Mouse (Mus musculus) layer of hippocampus, adult 8-10 months (tissue): ENCODE measurements around the gene Ugt1a6b. TPM values are rescaled to one million over a fixed set of nuclear protein-coding genes. Genes with fewer than 3 reads are reported as not detected.

Experiments
- DNase-seq, 2 experiments: peaks; one replicate each; pipeline ENCODE4 v3.0.0; 2022; ENCODE audit warnings: low spot score in 2 of 2
- total RNA-seq, 4 experiments: library from RNA; stranded (reverse); gene quantifications; 2 replicates each; pipeline ENCODE4 v1.2.4; 2022

Gene Ugt1a6b
- total RNA-seq, 4 experiments from 2014 or later, result 0.34 TPM; not detected in 2

DNA sequence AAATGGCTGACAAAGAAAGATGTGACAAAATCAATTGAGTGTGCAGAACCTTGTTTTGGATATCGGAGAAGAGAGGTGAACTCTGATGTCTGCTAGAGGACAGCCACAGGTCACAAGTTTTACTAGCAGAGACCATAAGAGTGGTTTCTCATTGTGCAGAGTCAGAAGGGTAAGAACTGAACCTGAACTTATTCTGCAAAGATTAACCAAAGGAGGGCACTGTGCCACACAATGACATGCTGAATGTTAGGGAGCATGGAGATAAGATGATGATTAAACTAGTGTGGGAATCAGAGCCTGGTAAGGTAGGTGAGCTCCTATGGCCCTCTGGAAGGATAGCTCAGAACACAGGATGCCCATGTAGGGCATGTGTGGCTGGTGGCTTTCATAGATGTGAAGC, 92.6 kb downstream of the Ugt1a6b start:
- no peak for DNase-seq

DNA sequence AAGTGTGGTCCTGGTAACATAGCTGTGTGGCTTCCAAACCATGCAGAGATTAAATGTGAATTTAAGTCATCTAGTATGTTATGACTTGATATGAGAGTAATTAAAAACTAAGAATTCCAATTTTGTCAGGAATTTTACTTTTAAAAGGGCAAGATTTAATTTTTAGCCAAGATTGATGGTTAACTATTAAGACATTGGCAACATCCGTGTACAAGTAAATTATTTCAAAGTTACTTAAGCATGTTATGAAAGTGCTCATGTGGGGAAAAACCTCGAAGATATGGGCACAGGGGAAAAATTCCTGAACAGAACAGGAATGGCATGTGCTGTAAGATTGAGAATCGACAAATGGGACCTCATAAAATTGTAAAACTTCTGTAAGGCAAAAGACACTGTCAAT, 94.4 kb downstream of the Ugt1a6b start:
- DNase-seq, result no peak

DNA sequence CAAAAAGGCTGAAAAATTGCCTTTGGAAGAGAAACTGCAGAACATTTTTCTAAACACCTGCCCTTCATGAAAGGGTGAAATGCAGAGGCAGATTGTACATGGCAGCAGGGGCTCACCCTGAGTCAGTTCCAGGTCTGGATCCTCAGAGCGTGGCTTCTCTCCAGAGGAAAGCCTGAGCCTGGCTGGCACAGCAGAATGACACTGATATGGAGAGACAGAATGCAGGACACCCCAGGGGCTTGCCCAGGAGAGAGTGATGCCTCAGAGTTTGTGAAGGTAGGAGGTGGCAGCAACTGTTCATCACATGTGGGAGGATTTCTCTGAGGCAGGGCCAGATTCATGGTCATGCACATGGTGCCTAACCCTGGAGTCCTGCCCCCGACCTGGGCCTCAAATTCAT, 96.9 kb downstream of the Ugt1a6b start:
- DNase-seq, result no peak

DNA sequence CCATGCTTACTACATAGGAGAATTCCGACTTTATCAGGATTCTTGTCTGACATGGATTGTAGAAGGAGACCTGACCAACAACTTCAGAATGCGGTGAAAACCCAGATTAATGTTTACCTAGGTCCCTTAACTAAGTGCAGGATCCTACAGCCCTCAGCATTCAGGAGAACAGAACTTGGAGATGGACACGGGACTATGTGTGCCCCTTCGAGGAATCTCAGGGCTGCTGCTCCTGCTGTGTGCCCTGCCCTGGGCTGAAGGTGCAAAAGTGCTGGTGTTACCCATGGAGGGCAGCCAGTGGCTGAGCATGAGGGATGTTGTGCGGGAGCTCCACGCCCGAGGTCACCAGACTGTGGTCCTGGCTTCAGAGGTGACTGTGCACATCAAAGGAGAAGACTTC, 97.4 kb downstream of the Ugt1a6b start, which contains the start of gene Ugt1a2:
Ugt1a2 (plus strand) TSS at position 146 of the 400 bp plus-strand sequence.
- no peak for DNase-seq

DNA sequence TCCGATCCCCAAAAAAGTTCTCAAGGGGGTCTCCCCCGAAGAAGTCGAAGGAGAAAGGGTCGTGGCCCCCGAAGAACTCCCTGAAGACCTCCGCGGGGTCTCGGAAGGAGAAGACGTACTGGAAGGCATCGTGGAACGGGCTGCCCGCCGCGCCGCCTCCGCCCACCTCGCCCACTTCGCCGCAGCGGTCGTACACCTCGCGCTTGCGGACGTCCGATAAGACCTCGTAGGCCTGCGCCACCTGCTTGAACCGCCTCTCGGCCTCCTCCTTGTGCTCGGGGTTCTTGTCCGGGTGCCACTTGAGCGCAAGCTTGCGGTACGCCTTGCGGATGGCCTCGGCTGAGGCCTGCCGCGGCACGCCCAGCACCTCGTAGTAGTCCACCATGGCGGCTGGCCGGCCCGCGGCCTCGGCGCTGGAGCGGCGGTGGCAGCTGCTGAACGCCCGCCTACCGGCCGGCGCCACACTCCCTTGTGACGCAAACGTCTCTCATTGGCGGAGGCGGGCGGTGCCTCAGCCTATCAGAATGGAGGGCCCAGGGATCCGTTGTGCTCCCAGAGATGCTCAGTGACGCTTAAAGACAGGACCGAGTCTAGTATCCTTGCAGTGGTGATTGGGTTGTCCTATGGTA, 102.4 kb downstream of the Ugt1a6b start, which contains the start of gene Dnajb3:
Dnajb3 (minus strand) TSS at position 489 of the 629 bp plus-strand sequence.
- DNase-seq, result peak; percentile 78 to 82

DNA sequence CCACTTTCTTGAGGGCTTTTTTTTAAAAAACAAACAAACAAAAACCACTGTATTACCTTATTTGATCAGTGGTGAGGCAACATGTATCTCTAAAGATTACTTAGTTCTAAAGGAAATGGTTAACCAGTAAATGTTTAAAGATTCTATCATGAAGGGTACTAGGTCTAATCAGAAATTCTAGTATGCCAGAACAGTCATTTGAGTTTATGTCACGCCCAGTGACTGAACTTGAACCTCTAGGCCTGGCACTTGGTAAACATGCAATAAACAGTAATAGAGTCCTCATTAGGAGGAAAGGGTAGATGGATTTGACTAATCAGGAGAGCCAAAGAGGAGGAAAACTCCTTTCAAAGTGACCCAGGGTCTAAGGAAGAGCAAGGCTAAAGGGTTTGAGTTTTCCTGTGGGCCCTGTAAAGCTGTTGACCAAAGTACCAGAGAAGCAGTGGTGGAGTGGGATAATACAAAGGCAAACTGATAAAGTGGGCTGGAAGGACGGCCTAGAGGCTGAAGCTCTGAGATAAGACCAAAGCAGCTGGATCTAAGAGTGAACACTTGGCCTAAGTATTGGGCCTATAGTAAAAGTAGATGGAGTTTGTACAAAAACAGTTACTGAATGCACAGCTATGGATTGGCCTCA, 103.9 kb downstream of the Ugt1a6b start:
- DNase-seq, result no peak

DNA sequence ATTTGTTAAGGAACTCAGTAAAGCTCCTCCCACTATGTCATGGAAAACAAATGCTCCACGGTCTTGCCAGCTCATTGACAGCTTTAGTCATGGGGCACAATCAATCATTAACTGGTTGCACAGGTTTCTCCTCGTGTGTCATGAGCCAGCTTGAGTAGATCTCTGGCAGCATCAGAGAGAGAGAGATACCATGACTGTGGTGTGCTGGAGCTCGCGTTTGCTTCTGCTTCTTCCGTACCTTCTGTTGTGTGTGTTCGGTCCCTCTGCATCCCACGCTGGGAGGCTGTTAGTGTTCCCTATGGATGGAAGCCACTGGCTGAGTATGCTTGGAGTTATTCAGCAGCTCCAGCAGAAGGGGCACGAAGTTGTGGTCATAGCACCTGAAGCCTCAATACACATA, 108.8 kb downstream of the Ugt1a6b start, which contains the start of gene Ugt1a1:
Ugt1a1 (plus strand) TSS at position 148 of the 400 bp plus-strand sequence.
- DNase-seq, result no peak

DNA sequence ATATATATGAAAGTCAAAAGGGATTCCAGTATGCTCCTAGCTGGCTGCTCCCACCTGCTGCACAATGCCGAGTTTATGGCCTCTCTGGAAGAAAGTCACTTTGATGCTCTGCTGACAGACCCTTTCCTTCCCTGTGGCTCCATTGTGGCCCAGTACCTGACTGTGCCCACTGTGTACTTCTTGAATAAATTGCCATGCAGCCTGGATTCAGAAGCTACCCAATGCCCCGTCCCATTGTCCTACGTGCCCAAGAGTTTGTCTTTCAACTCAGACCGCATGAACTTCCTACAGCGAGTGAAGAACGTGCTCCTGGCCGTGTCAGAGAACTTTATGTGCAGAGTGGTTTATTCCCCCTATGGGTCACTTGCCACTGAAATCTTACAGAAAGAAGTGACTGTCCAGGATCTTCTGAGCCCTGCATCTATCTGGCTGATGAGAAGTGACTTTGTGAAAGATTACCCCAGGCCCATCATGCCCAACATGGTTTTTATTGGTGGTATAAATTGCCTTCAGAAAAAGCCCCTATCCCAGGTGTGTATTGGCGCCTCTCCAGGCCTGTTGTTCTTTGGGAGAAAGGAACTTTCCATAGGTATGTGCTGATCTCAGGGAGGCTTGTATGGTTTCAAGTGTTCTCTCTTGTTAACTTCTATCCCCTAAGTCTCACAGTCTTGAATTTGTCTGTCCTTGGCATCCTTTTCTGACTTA, 109.4 kb downstream of the Ugt1a6b start:
- no peak for DNase-seq

DNA sequence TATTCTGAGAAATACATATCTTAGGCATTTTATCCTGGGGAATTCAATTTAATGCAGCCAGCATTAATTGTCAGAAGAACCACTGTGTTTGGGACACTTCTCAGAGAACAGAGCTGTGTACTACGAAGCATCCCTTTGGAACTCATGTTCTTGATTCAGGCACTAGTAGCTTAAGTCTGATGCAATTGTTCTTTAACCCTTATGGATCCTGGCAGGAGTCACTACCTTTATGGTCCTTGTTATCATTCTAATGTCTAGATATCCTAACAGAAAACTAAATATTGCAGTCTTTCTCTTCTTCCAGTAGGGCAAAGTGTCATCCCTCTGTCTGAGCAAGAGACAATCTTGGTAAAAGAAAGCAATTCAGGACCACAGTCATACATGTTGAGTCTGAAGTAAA, 110.0 kb downstream of the Ugt1a6b start:
- DNase-seq, result no peak

DNA sequence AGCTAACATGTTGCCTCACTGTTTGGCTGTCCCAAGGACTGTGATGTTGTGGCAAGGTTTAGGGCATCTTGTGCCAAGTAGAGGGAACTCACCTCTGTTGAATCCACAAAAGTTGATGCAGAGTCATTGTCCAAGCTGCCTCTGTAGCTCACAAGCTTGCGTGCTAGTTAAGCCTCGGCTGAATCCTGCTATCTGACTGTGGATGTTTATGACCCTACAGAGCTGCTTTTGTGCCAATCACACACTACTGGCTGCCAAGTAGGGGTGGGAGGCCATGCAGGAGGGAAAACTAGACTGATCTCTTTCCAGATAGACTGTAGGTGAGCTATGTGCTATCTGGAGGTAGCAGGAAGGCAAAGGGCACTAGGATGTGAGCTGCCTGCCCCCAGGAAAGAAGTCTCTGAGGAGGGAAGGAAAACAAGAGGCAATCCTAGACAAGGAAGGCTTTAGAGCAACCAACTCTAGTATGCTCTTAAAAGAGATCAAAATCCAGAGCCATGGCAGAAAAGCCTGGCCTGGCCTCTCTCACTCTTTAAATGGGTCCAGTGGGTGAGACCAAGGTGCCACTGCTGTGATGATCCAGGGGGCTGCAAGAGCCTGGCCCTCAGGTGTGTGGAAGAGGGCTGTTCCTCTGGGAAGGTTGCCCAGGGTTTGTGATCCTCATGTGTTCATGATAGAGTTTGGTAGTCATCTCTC, 110.9 kb downstream of the Ugt1a6b start:
- no peak for DNase-seq

DNA sequence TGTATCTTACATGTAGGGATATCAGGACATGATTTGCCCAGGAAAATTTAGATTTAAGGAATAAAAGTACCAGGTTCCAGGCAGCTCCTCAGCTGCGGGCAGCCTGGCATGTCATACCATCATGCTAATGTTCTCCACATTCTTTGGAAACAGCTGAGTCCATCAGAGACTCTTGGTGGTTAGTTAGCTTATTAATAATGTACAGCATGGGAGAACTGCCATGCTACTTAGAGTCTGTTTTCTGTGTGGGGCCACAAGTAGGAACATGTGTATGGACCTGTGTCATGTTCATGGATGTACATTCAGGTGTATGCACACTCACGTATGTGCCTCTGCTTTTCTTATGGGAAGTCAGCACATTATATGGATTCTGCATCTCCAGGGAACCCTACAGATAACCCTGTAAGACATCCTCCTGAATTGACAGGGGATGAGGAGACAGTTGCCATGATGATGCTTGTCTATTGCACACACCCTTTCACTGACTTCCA, 111.5 kb downstream of the Ugt1a6b start:
- DNase-seq, result peak in 1 of 2 experiments; percentile 5

DNA sequence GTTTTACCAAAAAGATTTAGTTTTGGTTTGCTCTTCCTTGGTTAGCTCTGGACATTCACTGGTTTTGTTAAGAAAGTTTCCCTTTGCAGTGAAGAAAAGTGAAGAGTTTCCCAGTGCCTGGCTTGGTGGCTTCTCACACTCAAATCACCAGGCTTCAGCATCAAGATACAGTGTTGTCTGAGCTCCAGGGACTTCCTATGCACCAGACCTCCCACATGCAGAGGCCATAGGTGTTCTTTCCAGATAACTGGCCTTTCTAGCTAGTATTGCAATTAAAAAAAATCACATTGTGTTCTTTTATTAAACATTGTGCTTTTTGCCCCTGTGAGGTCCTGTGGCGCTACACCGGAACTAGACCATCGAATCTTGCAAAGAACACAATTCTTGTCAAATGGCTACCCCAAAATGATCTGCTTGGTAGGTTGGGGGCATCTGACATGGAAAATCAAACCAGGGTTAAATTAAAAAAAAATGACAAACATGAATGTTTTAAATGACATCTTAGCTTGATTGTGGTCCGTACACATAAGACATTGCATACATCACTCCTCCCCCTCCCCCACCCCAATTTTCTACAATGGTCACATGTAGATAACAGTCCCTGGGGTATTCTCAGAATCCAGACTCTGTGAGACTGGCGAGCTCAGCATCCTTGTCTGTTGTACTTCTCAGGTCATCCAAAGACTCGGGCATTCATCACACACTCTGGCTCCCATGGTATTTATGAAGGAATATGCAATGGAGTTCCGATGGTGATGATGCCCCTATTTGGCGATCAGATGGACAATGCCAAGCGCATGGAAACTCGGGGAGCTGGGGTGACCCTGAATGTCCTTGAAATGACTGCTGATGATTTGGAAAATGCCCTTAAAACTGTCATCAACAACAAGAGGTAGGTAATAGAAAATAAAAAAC, 112.7 kb downstream of the Ugt1a6b start:
- DNase-seq, result no peak

DNA sequence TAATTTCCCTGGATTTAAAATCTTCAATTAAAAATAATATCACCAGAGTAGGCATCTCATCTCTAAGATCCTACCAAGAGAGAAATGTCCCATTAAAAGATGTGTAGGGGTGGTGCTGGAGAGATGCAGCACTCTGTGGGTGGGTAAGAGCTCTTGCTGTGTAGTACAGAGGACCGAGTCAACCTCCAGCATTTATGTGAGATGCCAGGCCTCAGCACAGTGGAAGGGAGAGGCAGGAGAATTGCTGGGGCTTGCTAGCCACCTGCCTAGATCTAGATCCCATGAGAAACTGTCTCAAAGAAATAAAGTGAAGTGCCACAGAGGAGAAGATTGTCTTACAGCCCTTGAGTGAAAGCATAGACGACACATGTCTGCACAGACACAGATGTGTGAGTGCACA, 113.5 kb downstream of the Ugt1a6b start:
- no peak for DNase-seq

DNA sequence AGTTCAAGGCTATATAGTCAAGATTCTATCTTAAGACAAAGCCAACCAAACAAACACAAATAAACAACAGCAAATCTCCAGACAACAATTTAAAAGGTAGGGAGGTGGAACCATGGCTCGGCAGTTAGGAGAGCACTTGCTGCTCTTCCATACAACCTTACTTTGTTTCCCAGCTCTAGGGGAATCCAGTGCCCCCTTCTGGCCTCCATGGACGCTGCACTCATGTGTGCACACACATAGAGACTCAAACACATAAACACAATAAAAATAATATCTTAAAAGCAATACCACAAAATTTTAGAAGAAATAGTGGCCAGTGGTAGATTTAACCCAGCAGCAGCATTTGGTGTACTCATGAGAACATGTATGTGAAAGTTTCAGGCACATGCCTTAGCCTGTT, 114.1 kb downstream of the Ugt1a6b start:
- no peak for DNase-seq

DNA sequence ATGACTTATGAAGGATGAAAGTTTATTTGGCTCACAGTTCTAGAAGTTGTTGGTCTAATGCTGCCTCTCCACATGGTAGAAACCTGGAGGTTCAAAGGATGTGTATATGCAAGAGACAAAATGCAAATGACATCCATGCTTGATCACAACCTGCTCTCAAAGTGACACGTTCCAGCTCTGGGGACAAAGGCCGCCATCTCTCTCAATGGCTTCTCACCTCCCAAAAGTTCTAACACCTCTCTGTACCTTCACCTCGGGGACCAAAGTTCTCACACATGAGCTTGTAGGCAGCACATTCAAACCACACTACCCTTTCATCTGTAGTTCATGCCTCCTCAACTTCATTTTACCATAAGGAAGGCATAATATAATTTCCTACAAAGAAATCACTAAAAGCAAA, 114.5 kb downstream of the Ugt1a6b start:
- no peak for DNase-seq

DNA sequence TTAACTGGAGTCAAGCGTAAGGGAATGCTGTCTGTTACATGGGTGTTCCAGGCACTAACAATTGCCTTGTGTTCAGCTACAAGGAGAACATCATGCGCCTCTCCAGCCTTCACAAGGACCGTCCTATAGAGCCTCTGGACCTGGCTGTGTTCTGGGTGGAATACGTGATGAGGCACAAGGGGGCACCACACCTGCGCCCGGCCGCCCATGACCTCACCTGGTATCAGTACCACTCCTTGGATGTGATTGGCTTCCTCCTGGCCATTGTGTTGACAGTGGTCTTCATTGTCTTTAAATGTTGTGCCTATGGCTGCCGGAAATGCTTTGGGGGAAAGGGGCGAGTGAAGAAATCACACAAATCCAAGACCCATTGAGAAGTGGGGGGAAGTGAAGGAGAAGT, 115.0 kb downstream of the Ugt1a6b start:
- peak in 1 of 2 experiments; percentile 9 for DNase-seq

DNA sequence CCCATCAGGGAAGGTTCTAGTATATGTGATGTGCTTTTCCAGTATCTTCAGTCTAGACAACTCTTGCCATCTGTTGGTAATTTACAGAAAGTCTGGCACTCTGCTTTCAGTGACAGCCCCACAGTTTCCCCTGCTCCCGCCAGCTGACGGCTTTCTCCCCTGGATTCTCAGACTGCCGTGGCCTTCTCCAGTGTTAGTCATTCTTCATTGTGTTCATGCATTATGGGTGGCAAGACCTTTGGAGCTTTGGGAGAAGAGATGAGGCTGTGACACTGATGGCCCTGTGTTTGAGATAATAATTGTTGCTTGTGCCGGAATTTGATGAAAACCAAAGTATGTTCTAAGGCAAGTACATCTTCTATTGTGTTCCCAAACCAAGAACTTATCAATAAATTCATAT, 115.5 kb downstream of the Ugt1a6b start:
- DNase-seq, result no peak

DNA sequence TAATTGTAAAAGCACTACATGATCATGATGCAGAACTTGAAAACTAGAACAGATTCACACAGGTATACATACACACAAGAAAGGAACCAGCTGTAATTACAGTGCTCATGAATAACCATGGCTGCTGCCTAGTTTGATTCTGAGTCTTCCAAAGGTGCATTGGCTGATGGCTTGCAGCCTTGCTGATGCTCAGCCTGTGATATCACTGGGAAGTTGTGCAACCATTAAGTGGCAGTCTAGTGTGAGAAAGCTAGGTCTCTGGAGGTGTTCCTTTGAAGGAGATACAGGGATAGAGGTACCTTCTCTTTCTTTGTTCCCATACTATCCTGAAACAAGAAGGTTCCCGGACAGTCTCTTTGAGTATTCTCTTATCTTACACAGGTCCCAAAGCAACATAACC, 116.0 kb downstream of the Ugt1a6b start:
- no peak for DNase-seq

DNA sequence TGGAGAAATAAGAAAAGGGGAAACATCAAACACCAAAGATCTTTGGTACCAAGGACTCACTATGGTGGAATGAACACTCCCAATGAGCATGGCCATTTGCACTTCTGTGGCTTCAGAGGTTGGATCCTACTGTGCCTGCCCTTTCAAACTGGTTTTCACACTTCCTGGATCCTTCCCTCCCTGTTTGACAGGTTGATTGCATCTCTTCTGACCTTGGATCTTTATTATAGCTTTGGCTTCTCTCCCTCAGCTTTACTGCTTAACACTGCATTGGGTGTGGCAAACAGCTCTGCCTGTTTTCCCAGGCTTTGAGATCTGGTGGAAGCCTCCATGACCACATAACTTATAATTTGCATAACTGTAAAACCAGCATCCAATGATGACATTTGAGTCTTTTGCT, 117.3 kb downstream of the Ugt1a6b start:
- DNase-seq, result no peak

DNA sequence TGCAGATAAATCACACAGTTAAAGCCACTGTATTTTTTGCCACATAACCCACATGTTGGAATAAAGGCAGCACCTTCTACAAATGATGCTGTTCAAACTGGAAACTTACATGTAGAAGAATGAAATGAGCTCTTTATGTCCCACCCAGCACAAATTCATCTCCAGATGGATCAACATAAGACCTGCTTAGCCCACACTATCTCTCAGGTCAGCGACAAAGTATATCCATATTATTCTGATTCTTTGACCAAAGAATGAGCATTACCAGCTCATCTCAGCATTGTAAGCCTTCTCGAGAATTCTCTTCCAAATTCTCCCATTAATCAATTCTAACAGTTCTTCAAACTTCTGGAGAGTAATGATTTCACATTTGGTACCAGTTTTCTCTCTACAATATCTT, 119.2 kb downstream of the Ugt1a6b start:
- no peak for DNase-seq
